Mouse (Mus musculus) embryo, embryonic 10.5 days (tissue): Measurements from ENCODE around the gene Ctsh.
"Not testable (repeated sequence)": the region's sequence is repeated elsewhere in the genome, so short reads cannot be mapped to it uniquely, and the experiment has no call there.

Experiments
- DNase-seq: peaks from one replicate; pipeline ENCODE4 v3.0.0-alpha.2; 2015; ENCODE audit warnings: low spot score

Gene Ctsh

GRCm38 (mm10) chr9:90059828-90060573, 6.0 kb downstream of the Ctsh start:
- DNase-seq, result no peak

- DNase-seq, result no peak
Observed at GRCm38 (mm10) chr9:90060574-90060875, 6.6 kb downstream of the Ctsh start.

GRCm38 (mm10) chr9:90060932-90061331, 7.0 kb downstream of the Ctsh start:
- DNase-seq, result not testable (repeated sequence)

DNA sequence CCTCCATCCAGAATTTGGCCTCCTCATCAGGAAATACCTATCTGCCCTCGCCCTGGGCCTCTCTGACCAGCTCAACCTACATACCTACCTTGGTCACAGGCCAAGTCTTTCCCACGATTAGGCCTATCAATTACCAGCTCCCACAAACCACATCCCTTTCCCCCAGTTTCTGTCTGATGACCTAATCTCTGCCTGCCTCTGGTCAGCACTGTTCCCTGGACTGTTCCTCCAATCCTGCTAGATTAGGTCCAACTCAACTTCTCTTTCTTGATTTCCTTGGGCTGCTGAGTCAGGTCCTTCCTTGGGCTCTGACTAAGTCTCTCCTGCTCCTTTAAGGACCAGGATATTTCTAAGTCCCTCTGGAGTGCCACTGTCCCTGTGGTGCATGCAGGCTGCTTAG, 13.4 kb downstream of the Ctsh start:
- no peak for DNase-seq

GRCm38 (mm10) chr9:90068786-90069185, 14.8 kb downstream of the Ctsh start:
- DNase-seq, result no peak

GRCm38 (mm10) chr9:90069485-90069884, 15.5 kb downstream of the Ctsh start:
- DNase-seq, result no peak

- no peak for DNase-seq
Observed at GRCm38 (mm10) chr9:90070174-90070573, 16.2 kb downstream of the Ctsh start.

- no peak for DNase-seq
Observed at GRCm38 (mm10) chr9:90075336-90075735, 21.4 kb downstream of the Ctsh start.

GRCm38 (mm10) chr9:90076131-90076530, 22.2 kb downstream of the Ctsh start:
- DNase-seq, result no peak

DNA sequence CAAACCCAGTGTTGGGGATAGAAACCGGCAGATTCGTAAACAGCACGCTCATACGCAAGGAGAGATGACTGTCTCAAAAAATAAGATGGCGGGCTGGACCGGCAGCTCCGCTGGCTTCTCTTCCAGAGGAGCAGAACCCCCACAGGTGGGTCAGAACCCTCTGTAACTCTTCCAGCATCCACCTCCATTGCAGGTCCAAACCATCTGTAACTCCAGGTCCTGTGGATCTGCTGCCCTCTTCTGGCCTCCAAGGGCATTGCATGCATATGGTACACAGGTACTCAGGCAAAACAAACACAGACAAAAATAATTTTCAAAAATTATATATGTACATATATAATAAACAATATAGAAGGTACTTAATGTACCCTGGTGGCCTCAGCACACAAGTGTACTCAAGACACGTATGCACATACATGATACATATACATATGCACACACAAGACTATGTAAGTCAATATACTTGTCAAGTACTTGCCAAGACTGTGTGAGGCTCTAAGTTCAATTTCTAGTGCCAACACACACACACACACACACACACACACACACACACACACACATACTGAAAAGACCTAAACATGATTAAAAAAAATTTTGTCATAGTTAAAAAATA, 23.0 kb downstream of the Ctsh start:
- DNase-seq, result peak; percentile 70

DNA sequence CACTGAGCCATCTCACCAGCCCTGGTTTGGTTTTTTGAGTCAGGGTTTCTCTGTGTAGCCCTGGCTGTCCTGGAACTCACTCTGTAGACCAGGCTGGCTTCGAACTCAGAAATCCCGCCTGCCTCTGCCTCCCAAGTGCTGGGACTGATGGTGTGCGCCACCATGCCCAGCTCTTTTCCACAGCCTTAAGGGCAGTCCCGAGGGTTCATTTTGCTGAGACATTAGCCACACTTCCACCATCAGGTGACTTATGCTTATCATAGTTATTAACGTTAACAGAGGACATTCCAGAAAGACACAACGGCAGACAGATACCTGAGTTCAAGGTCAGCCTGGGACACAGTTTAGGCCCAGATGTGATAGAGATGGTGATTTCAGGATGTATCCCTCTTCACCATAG, 28.0 kb downstream of the Ctsh start:
- not testable (repeated sequence) for DNase-seq

DNA sequence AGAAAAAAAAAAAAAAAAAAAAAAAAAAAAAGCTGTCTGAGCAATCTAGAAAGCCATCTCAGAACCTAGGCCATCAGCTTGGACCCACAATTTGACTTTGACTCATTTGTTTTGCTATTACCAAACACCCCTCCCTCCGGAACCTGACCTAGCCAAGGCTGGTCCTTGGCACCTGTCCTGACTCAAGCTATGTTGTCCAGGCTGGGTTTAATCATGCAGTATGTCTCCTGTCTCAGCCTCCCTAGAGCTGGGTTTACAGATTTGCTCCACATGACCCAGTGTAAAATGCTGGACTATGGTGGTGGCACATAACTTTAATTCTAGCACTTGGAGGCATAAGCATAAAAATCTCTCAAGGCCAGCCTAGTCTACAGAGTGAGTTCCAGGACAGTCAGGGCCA, 29.0 kb downstream of the Ctsh start:
- no peak for DNase-seq

GRCm38 (mm10) chr9:90084152-90084551, 30.2 kb downstream of the Ctsh start:
- DNase-seq, result no peak

DNA sequence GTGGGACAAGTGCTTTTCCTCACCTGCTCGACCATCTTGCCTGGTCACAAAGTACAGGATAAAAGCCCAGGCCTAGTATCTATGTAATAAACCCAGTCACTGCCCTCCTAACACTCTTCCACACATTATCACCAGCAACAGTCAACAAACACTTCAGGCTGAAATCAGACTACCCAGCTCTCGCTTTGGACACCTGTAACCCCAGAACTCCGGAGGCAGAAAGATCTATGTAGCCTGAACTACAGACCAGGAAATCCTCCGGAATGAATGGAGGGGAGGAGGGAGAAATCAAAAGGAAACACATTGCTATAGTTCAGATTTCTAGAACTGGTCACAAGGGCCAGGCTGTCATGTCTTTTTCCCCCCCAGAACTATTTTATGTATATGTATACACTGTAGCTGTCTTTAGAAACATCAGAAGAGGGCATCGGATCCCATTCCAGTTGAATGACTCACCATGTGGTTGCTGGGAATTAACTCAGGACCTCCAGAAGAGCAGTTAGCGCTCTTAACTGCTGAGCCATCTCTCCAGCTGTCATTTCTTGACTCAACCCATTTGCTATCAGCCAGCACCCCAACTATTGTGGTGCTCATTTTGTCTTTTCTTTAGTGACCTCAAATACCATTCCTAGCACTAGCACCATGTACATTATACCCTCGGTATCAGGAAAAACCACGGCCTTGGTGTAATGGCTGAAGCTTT, 31.0 kb downstream of the Ctsh start:
- no peak for DNase-seq

GRCm38 (mm10) chr9:90087906-90088485, 34.0 kb downstream of the Ctsh start:
- no peak for DNase-seq

- DNase-seq, result no peak
Observed at GRCm38 (mm10) chr9:90089339-90090104, 35.6 kb downstream of the Ctsh start.

GRCm38 (mm10) chr9:90098934-90099333, 45.0 kb downstream of the Ctsh start:
- no peak for DNase-seq

- peak; percentile 59 for DNase-seq
Observed at GRCm38 (mm10) chr9:90100760-90101159, 46.8 kb downstream of the Ctsh start.

DNA sequence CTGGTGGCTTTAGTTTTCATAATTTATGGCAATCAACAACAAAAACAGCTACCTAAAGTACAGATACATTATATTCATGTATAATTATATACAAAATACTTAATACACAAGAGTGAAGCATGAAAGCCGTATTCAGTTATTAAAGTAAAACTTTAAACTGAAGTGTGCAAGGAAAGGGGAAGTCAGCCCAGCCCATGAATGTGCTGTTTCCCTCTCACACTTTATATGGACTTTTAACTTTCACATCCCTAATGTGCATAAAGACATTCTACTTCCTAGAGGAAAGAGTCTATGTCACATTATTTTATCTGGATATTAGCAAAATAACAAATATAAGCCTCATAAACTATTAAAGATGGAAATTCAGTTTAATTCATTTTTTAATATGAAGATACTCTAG, 51.5 kb downstream of the Ctsh start:
- no peak for DNase-seq

GRCm38 (mm10) chr9:90106915-90107314, 53.0 kb downstream of the Ctsh start:
- no peak for DNase-seq

GRCm38 (mm10) chr9:90108272-90108671, 54.3 kb downstream of the Ctsh start:
- DNase-seq, result no peak

- DNase-seq, result no peak
Observed at GRCm38 (mm10) chr9:90109386-90109785, 55.4 kb downstream of the Ctsh start.
